Mouse (Mus musculus) forebrain, embryonic 12.5 days (tissue): ENCODE measurements at regions not wholly inside any gene's neighbourhood (a gene's known extent, or its start where the extent isn't known, plus 50 kb on each side); places are given as distances from the start of the nearest gene placed in this dataset.

ENCODE experiments used
- ATAC-seq: fragments of 200-750 bp; cut with Nextera tagmentation; 2 replicates; pipeline ENCODE4 v1.8.0; 2017; ENCODE audit warnings: moderate TSS enrichment; ENCODE audit not compliant: low FRiP score
- H3K27ac ChIP-seq: fragments of 300-500 bp; sonication (generic); 2 replicates; pipeline ENCODE4 v1.5.1; 2016; ENCODE audit warnings: mild to moderate bottlenecking
- H3K27me3 ChIP-seq: fragments of 300-500 bp; sonication (generic); 2 replicates; pipeline ENCODE4 v1.6.1; 2016; ENCODE audit warnings: mild to moderate bottlenecking
- H3K36me3 ChIP-seq: fragments of 300-500 bp; sonication (generic); replicated peaks from 2 replicates; pipeline ENCODE4 v1.6.1; 2016; ENCODE audit warnings: mild to moderate bottlenecking
- H3K4me1 ChIP-seq: fragments of 300-500 bp; sonication (generic); 2 replicates; pipeline ENCODE4 v1.6.1; 2016
- H3K4me2 ChIP-seq: fragments of 300-500 bp; sonication (generic); 2 replicates; pipeline ENCODE4 v1.6.1; 2016; ENCODE audit warnings: mild to moderate bottlenecking, moderate library complexity
- H3K4me3 ChIP-seq: fragments of 300-500 bp; sonication (generic); replicated peaks from 2 replicates; pipeline ENCODE4 v1.5.1; 2016; ENCODE audit warnings: mild to moderate bottlenecking
- H3K9ac ChIP-seq: fragments of 300-500 bp; sonication (generic); 2 replicates; pipeline ENCODE4 v1.6.1; 2016; ENCODE audit warnings: mild to moderate bottlenecking
- H3K9me3 ChIP-seq: fragments of 300-500 bp; sonication (generic); 2 replicates; pipeline ENCODE4 v1.6.1; 2016
- WGBS: fragments of 180-500 bp; shearing (Covaris S2); methylation state at CpG from one replicate; pipeline ENCODE4 v1.1.7; 2016; 5-methylcytosine and 5-hydroxymethylcytosine counted together

DNA sequence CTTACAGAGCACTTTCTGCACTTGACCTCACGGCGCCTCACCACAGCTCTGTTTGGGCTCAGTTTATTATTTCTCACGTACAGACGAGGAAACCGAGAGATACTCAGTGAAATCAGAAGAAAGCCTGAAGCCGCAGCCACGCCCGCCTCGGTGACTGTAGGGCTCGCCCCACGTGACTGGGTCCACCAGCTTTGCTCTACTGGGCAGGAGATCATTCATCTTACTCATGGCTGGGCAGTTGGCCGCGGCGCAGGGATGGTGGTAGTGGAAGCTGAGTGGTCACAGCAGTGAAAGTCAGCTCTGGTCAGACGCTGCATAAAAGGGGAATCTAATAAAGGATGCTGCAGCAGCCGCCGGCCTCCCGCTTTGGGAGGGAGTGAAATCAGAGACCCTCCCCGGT is 135.2 kb upstream of the Tsc22d1 start:
- H3K4me2 ChIP-seq, result no peak overlapping the region
- 87% methylated on average over 19 of the region's 19 CpGs for WGBS
- H3K27me3 ChIP-seq, result no peaks in the 10 kb centered on the region
- H3K36me3 ChIP-seq, result no peaks in the 10 kb centered on the region
- no peak overlapping the region for H3K9ac ChIP-seq
- no peak for ATAC-seq
- H3K4me1 ChIP-seq, result peaks cover 7% of the 10 kb centered on the region; the same call in 1 of the 2 replicates
- no peaks in the 10 kb centered on the region for H3K9me3 ChIP-seq
- H3K27ac ChIP-seq, result no peak overlapping the region
- H3K4me3 ChIP-seq, result no peak overlapping the region

DNA sequence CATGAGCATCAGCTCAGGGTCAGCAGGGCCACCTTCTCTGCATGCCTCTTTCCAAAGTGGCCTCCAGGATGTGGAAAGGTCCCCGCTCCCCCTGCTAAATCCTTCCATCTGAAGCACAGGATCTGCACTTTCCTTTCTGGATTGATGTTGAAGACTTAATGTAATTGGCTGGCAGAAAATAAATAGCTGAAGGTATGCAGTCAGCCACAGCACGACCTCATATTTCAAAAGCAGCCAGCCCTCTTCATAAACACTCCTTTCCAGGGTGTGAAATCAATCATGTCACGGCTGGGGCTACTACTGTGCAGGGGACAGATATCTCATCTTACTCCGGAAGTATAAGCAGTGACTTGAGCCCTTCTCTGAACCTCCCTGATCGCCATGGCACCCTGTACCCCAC is 132.9 kb upstream of the Tsc22d1 start:
- Histone ChIP-seq H3K4me1 (peaks cover 7% of the 10 kb centered on the region; the same call in 1 of the 2 replicates), H3K9me3 (no peaks in the 10 kb centered on the region), H3K27me3 (no peaks in the 10 kb centered on the region), H3K27ac (no peak overlapping the region), H3K4me2 (no peak overlapping the region), H3K9ac (no peak overlapping the region), H3K4me3 (no peak overlapping the region), H3K36me3 (no peaks in the 10 kb centered on the region)
- no peak for ATAC-seq
- 65% methylated on average over 5 of the region's 5 CpGs for WGBS

DNA sequence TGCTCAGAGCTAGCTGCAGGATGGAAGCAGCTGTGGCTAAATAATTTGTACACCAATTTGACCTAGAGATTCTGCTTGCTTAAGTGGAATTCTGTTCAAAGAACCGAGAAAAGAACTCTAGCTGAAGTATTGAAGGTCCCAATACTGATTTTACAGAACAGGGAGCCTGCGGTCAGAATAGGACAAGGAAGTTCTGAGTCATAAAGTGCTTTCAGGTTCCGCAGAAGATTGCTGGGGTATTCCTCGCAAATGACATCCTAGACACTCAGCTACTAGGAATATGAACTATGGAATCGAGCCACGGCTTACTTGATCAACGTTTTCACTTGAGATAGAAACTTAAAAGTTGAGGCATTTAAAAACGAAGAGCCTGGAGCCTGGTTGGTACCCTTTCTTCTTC is 127.0 kb upstream of the Tsc22d1 start:
- Histone ChIP-seq H3K4me3 (no peak overlapping the region), H3K27me3 (no peaks in the 10 kb centered on the region), H3K9me3 (no peaks in the 10 kb centered on the region), H3K4me1 (peaks cover 5% of the 10 kb centered on the region; the same call in 1 of the 2 replicates), H3K4me2 (no peak overlapping the region), H3K36me3 (no peaks in the 10 kb centered on the region), H3K27ac (no peak overlapping the region), H3K9ac (no peak overlapping the region)
- no peak for ATAC-seq
- 91% methylated on average over 8 of the region's 8 CpGs for WGBS

DNA sequence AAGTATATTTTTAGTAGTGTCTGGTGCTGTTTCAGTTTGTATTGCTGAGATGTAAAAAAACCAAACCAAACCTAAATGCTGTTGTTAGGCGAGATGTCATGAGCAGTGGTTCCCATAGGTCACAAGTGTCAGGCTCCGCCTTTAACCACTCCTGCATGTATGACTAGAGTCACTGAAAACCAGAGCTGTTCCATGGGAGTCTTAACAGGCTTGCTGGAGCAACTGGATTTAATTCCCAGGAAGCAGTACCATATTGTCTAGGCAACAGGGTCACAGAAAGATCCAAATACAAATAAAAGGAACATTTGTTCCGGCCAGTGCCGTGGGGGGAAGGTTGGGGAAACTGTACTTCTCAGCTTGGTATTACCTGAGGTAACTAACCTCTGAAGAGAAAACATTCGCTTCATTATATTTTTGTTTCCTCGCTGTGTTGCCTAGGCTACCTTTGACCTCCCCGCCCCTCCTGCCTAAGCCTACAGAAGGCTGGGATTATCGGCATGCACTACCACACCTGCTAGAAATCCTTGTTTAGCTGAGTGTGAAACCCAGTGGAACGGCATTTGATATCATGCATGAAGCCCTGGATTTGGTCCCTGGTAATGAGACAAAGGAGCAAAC is 124.3 kb upstream of the Tsc22d1 start:
- no peak overlapping the region for H3K9ac ChIP-seq
- no peak overlapping the region for H3K4me3 ChIP-seq
- no peaks in the 10 kb centered on the region for H3K27me3 ChIP-seq
- peaks cover 5% of the 10 kb centered on the region; the same call in 1 of the 2 replicates for H3K4me1 ChIP-seq
- 65% methylated on average over 9 of the region's 9 CpGs for WGBS
- H3K36me3 ChIP-seq, result no peaks in the 10 kb centered on the region
- no peak overlapping the region for H3K27ac ChIP-seq
- no peaks in the 10 kb centered on the region for H3K9me3 ChIP-seq
- ATAC-seq, result no peak
- H3K4me2 ChIP-seq, result no peak overlapping the region

DNA sequence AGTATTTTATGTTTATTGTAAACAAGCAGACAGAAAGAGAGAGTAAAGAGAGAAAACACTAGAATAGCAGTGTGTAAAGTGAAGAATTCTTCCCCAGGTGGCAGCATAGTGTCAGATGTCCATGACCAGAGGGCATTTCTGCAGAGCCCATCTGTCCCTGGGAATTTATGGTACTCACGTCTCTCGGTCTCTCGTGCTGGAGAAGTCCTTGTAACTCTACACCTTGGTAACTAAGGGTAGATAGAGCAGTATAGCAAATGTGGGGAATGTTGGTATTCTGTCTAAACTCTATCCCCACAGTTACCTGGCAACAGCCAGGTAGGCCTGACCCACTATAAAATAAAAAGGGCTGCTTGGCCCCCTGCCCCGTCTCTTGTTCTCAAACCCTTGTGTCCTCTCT is 122.5 kb upstream of the Tsc22d1 start:
- Histone ChIP-seq H3K4me3 (no peak overlapping the region), H3K9me3 (no peaks in the 10 kb centered on the region), H3K36me3 (no peaks in the 10 kb centered on the region), H3K27me3 (no peaks in the 10 kb centered on the region), H3K4me1 (peaks cover 5% of the 10 kb centered on the region; the same call in 1 of the 2 replicates), H3K27ac (no peak overlapping the region), H3K9ac (no peak overlapping the region), H3K4me2 (no peak overlapping the region)
- ATAC-seq, result no peak
- WGBS, result 86% methylated on average over 4 of the region's 4 CpGs

DNA sequence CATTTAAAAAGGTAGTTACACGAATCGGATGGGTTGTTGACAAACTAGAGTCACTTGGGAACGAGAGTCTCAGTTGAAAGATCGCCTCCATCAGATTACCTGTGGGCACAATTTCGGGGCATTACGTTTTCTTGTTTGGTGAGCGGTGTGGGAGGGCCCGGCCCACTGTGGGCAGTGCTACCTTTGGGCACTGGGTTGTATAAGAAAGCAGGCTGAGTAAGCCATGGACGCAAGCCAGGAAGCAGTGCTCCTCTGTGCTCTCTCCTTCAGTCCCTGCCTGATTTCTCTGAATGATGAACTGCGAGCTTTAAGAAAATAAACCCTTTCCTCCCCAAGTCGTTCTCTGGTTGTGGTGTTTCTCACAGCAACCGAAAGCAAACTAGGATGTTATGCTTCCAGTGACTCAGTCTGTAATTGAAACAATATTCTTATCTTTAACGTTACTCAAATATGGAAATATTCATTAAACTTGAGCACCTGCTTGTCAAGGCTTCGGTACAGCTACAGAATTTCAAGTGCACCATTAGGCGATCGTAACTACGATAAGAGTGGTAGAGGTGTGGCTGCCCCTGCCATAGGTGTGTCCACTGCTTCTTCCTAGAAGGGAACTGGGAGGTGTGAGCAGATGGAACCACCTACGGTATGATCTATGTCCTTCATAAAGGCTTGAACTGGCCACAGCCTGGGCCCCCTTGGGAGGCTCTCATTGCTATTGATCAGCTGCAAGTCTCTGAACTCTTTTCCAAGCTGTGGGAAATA is 119.2 kb upstream of the Tsc22d1 start:
- H3K9ac ChIP-seq, result no peak overlapping the region
- no peaks in the 10 kb centered on the region for H3K9me3 ChIP-seq
- no peak overlapping the region for H3K4me2 ChIP-seq
- WGBS, result 91% methylated on average over 18 of the region's 18 CpGs
- no peaks in the 10 kb centered on the region for H3K27me3 ChIP-seq
- peaks cover 3% of the 10 kb centered on the region; the same call in 1 of the 2 replicates for H3K4me1 ChIP-seq
- no peaks in the 10 kb centered on the region for H3K36me3 ChIP-seq
- ATAC-seq, result no peak
- no peak overlapping the region for H3K27ac ChIP-seq
- no peak overlapping the region for H3K4me3 ChIP-seq

DNA sequence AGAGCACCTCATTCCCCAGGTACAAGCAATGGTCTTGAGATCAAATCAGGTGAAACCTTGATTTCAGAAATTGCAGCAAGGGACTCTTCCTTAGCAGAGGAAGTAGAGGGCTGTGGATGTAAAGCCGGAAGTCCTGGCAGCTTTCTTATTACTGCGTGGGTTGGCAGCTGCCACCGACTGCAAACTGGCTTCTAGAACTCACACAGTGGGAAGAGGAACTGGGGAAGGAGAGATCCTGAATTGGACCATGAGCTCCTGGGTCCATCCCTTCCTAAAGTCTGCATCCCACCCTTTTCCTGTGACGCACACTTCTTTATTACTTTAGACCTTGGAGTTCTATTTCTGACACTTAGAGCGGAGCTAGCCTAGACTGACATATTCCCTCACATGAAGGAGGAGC is 116.9 kb upstream of the Tsc22d1 start:
- no peaks in the 10 kb centered on the region for H3K36me3 ChIP-seq
- no peaks in the 10 kb centered on the region for H3K27me3 ChIP-seq
- no peaks in the 10 kb centered on the region for H3K4me1 ChIP-seq
- no peaks in the 10 kb centered on the region for H3K9me3 ChIP-seq
- no peak for ATAC-seq
- H3K27ac ChIP-seq, result no peak overlapping the region
- H3K9ac ChIP-seq, result no peak overlapping the region
- no peak overlapping the region for H3K4me3 ChIP-seq
- H3K4me2 ChIP-seq, result no peak overlapping the region
- 95% methylated on average over 5 of the region's 5 CpGs for WGBS

DNA sequence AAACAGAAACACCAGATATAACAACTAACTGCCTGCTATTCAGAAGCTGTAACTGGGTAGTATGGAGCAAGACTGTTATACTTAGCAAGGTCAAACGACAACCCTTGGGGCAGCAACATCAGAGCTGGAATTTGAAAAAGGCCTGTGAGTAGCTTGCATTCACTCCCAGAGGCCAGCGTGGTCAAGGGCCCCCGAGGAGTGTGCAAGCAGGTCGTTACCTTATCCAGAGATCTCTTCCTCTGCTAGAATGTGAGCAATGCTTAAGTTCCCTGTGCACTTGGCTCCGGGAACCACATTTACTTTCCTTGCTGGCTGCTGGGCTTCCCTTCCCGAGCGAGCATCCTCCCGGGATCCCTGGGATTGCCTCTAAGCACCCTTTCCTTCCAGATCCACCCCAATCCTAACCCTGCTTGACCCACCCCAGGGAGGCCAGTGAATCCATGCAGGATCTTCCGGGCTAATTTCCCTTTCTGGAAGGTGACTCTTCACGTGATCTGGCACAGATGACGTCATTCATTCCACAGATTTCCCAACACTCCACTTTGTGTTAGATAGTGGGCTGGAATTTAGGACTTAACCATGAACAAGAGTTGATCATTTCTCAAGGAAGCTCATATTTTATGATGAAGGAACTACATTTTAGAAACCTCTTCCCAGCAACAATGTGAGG is 112.3 kb upstream of the Tsc22d1 start:
- H3K27me3 ChIP-seq, result no peaks in the 10 kb centered on the region
- WGBS, result 78% methylated on average over 11 of the region's 11 CpGs
- no peaks in the 10 kb centered on the region for H3K9me3 ChIP-seq
- H3K27ac ChIP-seq, result no peak overlapping the region
- H3K4me1 ChIP-seq, result peaks cover under 1% of the 10 kb centered on the region; the same call in 1 of the 2 replicates
- no peak for ATAC-seq
- H3K36me3 ChIP-seq, result no peaks in the 10 kb centered on the region
- no peak overlapping the region for H3K9ac ChIP-seq
- no peak overlapping the region for H3K4me2 ChIP-seq
- H3K4me3 ChIP-seq, result no peak overlapping the region

DNA sequence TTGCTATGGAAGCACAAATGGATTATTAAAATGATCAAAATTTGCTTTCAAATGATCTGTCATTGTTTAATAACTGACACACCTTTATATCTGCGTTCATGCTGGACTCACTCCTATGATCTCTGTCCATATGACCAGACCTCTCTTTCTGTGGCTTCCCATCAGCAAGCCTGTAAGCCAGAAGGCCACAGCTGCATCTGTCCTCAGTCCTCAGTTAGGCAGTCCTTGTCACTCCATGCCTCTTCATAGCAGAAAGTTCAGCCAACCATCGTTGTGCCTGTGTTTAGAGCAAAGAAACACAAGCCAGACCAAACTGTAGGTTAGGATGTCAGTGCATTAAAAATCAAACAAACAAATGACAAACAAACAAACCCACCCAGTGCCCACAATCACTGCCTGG is 107.2 kb upstream of the Tsc22d1 start:
- 66% methylated on average over 2 of the region's 2 CpGs for whole genome bisulfite sequencing
- Histone ChIP-seq H3K4me2 (no peak overlapping the region), H3K36me3 (no peaks in the 10 kb centered on the region), H3K4me3 (no peak overlapping the region), H3K4me1 (peaks cover 13% of the 10 kb centered on the region), H3K27ac (no peak overlapping the region), H3K27me3 (no peaks in the 10 kb centered on the region), H3K9ac (no peak overlapping the region), H3K9me3 (no peaks in the 10 kb centered on the region)
- no peak for ATAC-seq

DNA sequence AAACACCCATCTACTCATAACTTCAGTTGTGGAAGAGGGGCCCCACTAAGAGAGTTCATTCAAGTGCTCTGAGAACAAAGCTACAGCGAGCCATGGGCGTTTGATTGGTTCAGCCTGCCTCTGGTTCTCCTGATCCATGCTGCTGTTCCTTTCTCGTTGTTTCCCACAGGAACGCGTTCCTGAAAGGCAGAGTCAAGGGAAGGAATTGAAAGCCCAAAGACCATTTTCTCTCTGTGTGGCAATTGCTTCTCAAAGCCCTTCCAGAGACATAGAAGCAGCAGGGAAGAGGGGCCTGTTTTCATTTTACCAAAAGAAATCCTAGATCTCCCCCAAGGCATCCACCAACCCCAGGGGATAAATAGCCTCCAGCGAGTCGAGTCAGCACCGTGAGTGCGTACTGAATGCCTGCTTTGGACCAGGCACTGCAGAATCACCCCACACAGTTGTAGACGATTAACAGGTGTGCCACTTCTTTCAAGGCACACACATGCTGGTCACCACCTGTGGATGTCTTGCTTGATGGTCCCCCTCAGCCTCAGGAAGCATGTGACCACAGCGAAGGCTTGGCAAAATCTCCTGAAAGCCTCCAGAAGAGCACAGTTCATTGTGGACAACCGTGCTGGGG is 106.5 kb upstream of the Tsc22d1 start:
- H3K9ac ChIP-seq, result peak overlapping the region; percentile 44; the same call in 1 of the 2 replicates
- no peaks in the 10 kb centered on the region for H3K9me3 ChIP-seq
- peak overlapping the region; percentile 47 for H3K4me2 ChIP-seq
- H3K27ac ChIP-seq, result peak overlapping the region; percentile 82
- H3K4me1 ChIP-seq, result peaks cover 17% of the 10 kb centered on the region
- no peaks in the 10 kb centered on the region for H3K27me3 ChIP-seq
- no peaks in the 10 kb centered on the region for H3K36me3 ChIP-seq
- H3K4me3 ChIP-seq, result peak overlapping the region; percentile 32
- 11% methylated on average over 12 of the region's 12 CpGs for whole genome bisulfite sequencing
- ATAC-seq, result peak; percentile 70; the same call in 1 of the 2 replicates

DNA sequence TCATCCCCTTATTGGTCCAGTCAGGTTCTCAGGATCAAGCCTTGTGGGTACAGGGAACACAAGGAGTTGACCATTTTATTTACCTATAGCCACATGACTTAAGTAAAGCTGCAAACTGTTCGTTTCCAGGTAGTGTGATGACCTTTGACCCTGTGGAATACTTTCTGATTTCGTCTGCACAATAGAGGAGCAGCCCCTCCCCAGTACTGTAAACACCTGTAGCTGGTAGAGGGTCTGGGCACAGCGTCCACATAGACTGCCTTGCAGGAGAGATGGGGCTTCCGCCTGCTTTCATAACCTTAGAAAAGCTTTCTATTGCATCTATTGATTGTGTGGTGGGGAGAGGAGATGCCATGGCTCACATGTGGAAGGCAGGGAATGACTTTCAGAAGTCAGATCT is 105.2 kb upstream of the Tsc22d1 start:
- H3K4me3 ChIP-seq, result no peak overlapping the region
- H3K9me3 ChIP-seq, result no peaks in the 10 kb centered on the region
- H3K9ac ChIP-seq, result no peak overlapping the region
- ATAC-seq, result no peak
- H3K27me3 ChIP-seq, result no peaks in the 10 kb centered on the region
- H3K36me3 ChIP-seq, result no peaks in the 10 kb centered on the region
- peaks cover 24% of the 10 kb centered on the region for H3K4me1 ChIP-seq
- no peak overlapping the region for H3K27ac ChIP-seq
- 86% methylated on average over 4 of the region's 4 CpGs for WGBS
- H3K4me2 ChIP-seq, result no peak overlapping the region

DNA sequence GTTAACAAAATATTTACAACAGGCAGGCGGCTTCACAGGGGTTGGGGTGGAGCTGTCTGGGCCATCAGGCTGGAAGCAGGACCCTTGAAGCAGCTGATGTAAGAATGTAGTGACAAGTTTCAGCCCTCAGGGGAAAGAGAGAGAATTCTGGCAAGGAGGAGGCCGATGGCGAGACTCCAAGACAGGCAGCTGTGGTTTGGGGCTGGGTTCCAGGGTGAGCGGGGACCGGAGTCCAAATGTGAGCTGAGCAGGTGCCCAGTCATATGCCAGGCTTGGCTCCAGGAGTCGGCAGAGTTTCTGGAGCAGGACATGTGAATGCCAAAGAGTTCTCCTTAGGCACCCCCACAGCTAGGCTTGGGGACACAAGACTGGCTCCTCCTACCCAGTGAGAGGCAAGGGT is 104.5 kb upstream of the Tsc22d1 start:
- Histone ChIP-seq H3K36me3 (no peaks in the 10 kb centered on the region), H3K27ac (no peak overlapping the region), H3K9ac (no peak overlapping the region), H3K9me3 (no peaks in the 10 kb centered on the region), H3K4me3 (no peak overlapping the region), H3K27me3 (no peaks in the 10 kb centered on the region), H3K4me2 (no peak overlapping the region), H3K4me1 (peaks cover 24% of the 10 kb centered on the region)
- WGBS, result 90% methylated on average over 6 of the region's 6 CpGs
- ATAC-seq, result no peak
